ENCODE assay signal across 29 mouse cellular contexts in genomic region chr14:59780391-59780790, GRCm38 (mm10).
A peak's percentile ranks its signal among the peaks of the same experiment; 100 is the strongest.
DNase-seq lines count a peak whose midpoint lies in the region; ATAC-seq and TF ChIP-seq lines count a peak whose summit lies in the region.
"Had no signal": no experiment of that assay in that cellular context is flagged by ENCODE, and none has a peak within 500 bp of the region (broad histone marks: within the 10 kb centered on the region; RNA-seq: fewer than 3 reads in every experiment).

No protein-coding gene starts in this region.

- no peaks in the 10 kb centered on the region for H3K27me3 ChIP-seq in intestine, embryonic 14.5 days (replicated peaks; ENCODE audit: control insufficient read depth, insufficient read depth, low read length)
- no peaks in the 10 kb centered on the region for H3K27me3 ChIP-seq in intestine, postnatal 0 days (replicated peaks; ENCODE audit: control insufficient read depth, insufficient read depth, low read length)
- H3K27me3 ChIP-seq: embryonic facial prominence, embryonic 15.5 days had no signal

- H3K27ac ChIP-seq in intestine, embryonic 14.5 days (ENCODE audit: low read depth), result no peak overlapping the region
- H3K27ac ChIP-seq in intestine, postnatal 0 days (ENCODE audit: low read depth, low read length), result no peak overlapping the region
- H3K27ac ChIP-seq: embryonic facial prominence, embryonic 15.5 days; heart, adult 2 months; heart, embryonic 13.5 days; hindbrain, embryonic 14.5 days; hindbrain, postnatal 0 days had no signal

- H3K36me3 ChIP-seq in intestine, embryonic 14.5 days (ENCODE audit: control insufficient read depth, insufficient read depth, low read length), result no peaks in the 10 kb centered on the region
- no peaks in the 10 kb centered on the region; the same call in 1 of the 2 replicates for H3K36me3 ChIP-seq in intestine, postnatal 0 days (ENCODE audit: control insufficient read depth, insufficient read depth)
- H3K36me3 ChIP-seq: embryonic facial prominence, embryonic 15.5 days; heart, embryonic 10.5 days; heart, embryonic 13.5 days had no signal

- TF ChIP-seq CTCF in intestine, postnatal 0 days (IDR thresholded peaks at IDR 0.05; ENCODE audit: low read depth), result no peak

- H3K9me3 ChIP-seq in intestine, embryonic 14.5 days (ENCODE audit: control insufficient read depth, low read length), result 0 out of 2 replicates have a peak, but pooled peaks cover 6% of the 10 kb centered on the region
- H3K9me3 ChIP-seq in intestine, postnatal 0 days (ENCODE audit: control insufficient read depth), result no peaks in the 10 kb centered on the region
- H3K9me3 ChIP-seq: embryonic facial prominence, embryonic 15.5 days; heart, embryonic 10.5 days had no signal

- H3K9ac ChIP-seq in intestine, embryonic 14.5 days (ENCODE audit: low read length), result no peak overlapping the region
- H3K9ac ChIP-seq in intestine, postnatal 0 days (ENCODE audit: low read depth, low read length), result no peak overlapping the region
- H3K9ac ChIP-seq: embryonic facial prominence, embryonic 15.5 days; forebrain, postnatal 0 days; heart, embryonic 13.5 days; hindbrain, embryonic 14.5 days had no signal

- DNase-seq in intestine, embryonic 14.5 days (ENCODE audit: low spot score), result no peak
- peak; percentile 12 for DNase-seq in layer of hippocampus, adult 9-10 months (ENCODE audit: low spot score)
- DNase-seq in layer of hippocampus, postnatal 25 days (ENCODE audit: extremely low spot score in 1 of 2, low spot score in 1 of 2), result no peak
- DNase-seq in brain, adult 2 months (ENCODE audit: low read depth, low spot score), result peak; percentile 82
- peak; percentile 93 for DNase-seq in retina, postnatal 1 day
- DNase-seq in cerebellum, adult 11 months, result no peak
- DNase-seq in adipocyte (ENCODE audit: low spot score), result no peak
- DNase-seq: adrenal gland, postnatal 10 days; adrenal gland, postnatal 36 days; cerebellum, adult 11-12 months; cerebellum, adult 8-10 months; cerebellum, postnatal 10 days; cerebellum, postnatal 36 days; embryo, embryonic 11 days; forebrain, postnatal 0 days; gastrocnemius, postnatal 10 days; gastrocnemius, postnatal 36 days; heart, adult 2 months; heart, postnatal 14 days; heart, postnatal 4 days had no signal

- 0 out of 2 replicates have a peak, but pooled peaks have one; percentile 50 for ATAC-seq in intestine, embryonic 14.5 days (replicated peaks; ENCODE audit: low FRiP score, low TSS enrichment, low read depth)
- no peak for ATAC-seq in intestine, postnatal 0 days
- ATAC-seq: activated CD4-positive, CD25-positive, alpha-beta regulatory T cell, adult 4 months; CD4-positive, CD25-positive, alpha-beta regulatory T cell, adult 4 months; forebrain, embryonic 14.5 days; forebrain, postnatal 0 days; hindbrain, postnatal 0 days had no signal

- no peak overlapping the region for H3K4me3 ChIP-seq in intestine, embryonic 14.5 days (ENCODE audit: low read depth, low read length)
- no peak overlapping the region for H3K4me3 ChIP-seq in intestine, postnatal 0 days (ENCODE audit: low read depth, low read length)
- H3K4me3 ChIP-seq: embryonic facial prominence, embryonic 15.5 days; heart, adult 2 months; heart, embryonic 10.5 days; heart, embryonic 13.5 days had no signal

- 86% methylated on average over 9 of the region's 9 CpGs for WGBS in intestine, embryonic 14.5 days
- whole genome bisulfite sequencing in intestine, postnatal 0 days, result 89% methylated on average over 9 of the region's 9 CpGs

- H3K4me1 ChIP-seq in intestine, embryonic 14.5 days (replicated peaks; ENCODE audit: control insufficient read depth, insufficient read depth, low read length), result no peaks in the 10 kb centered on the region
- no peaks in the 10 kb centered on the region for H3K4me1 ChIP-seq in intestine, postnatal 0 days (replicated peaks; ENCODE audit: control insufficient read depth, insufficient read depth, low read length)

- no peak overlapping the region for H3K4me2 ChIP-seq in intestine, embryonic 14.5 days (ENCODE audit: low read length)
- no peak overlapping the region for H3K4me2 ChIP-seq in intestine, postnatal 0 days (replicated peaks; ENCODE audit: low read depth)
- H3K4me2 ChIP-seq: embryonic facial prominence, embryonic 15.5 days; heart, embryonic 13.5 days; hindbrain, embryonic 14.5 days had no signal

Comparison
In these comparisons a context has a peak if more than half of its experiments do, and no peak if none do; other contexts are left out.
1. DNase-seq: peak in layer of hippocampus, adult 9-10 months (single experiment), brain, adult 2 months (single experiment) and retina, postnatal 1 day (single experiment); none in intestine, embryonic 14.5 days (single experiment), layer of hippocampus, postnatal 25 days (0 of 2), cerebellum, adult 11 months (single experiment) and adipocyte (single experiment).